Mouse (Mus musculus) hindbrain, embryonic 12.5 days (tissue): Measurements from ENCODE around the gene Spata25. TPM values are rescaled to one million over a fixed set of nuclear protein-coding genes. Genes with fewer than 3 reads are reported as not detected.
"Not testable (repeated sequence)": the region's sequence is repeated elsewhere in the genome, so short reads cannot be mapped to it uniquely, and the experiment has no call there.

ENCODE experiments used
- ATAC-seq: fragments of 200-750 bp; cut with Nextera tagmentation; 2 replicates; pipeline ENCODE4 v1.8.0; 2017; ENCODE audit warnings: moderate TSS enrichment; ENCODE audit not compliant: low FRiP score
- H3K27ac ChIP-seq: fragments of 300-500 bp; sonication (generic); 2 replicates; pipeline ENCODE4 v1.5.1; 2016; ENCODE audit warnings: mild to moderate bottlenecking
- H3K27me3 ChIP-seq: fragments of 300-500 bp; sonication (generic); 2 replicates; pipeline ENCODE4 v1.6.1; 2016; ENCODE audit warnings: mild to moderate bottlenecking
- H3K36me3 ChIP-seq: fragments of 300-500 bp; sonication (generic); 2 replicates; pipeline ENCODE4 v1.6.1; 2016; ENCODE audit warnings: mild to moderate bottlenecking
- H3K4me1 ChIP-seq: fragments of 300-500 bp; sonication (generic); 2 replicates; pipeline ENCODE4 v1.6.1; 2016
- H3K4me2 ChIP-seq: fragments of 300-500 bp; sonication (generic); replicated peaks from 2 replicates; pipeline ENCODE4 v1.6.1; 2016; ENCODE audit warnings: mild to moderate bottlenecking
- H3K4me3 ChIP-seq: fragments of 300-500 bp; sonication (generic); 2 replicates; pipeline ENCODE4 v1.5.1; 2016; ENCODE audit warnings: mild to moderate bottlenecking
- H3K9ac ChIP-seq: fragments of 300-500 bp; sonication (generic); 2 replicates; pipeline ENCODE4 v1.6.1; 2016; ENCODE audit warnings: mild to moderate bottlenecking, moderate library complexity
- H3K9me3 ChIP-seq: fragments of 300-500 bp; sonication (generic); replicated peaks from 2 replicates; pipeline ENCODE4 v1.6.1; 2016; ENCODE audit warnings: mild to moderate bottlenecking
- WGBS: fragments of 180-500 bp; shearing (Covaris S2); methylation state at CpG from one replicate; pipeline ENCODE4 v1.1.7; 2016; 5-methylcytosine and 5-hydroxymethylcytosine counted together
- polyA plus RNA-seq: library from polyadenylated mRNA; unstranded; fragments of >200 nt; fragmentation: Nextera tagmentation; extraction: Ambion mirVana; gene quantifications from 2 replicates; pipeline ENCODE4 v1.2.1, GENCODE M21; 2016

Gene Spata25
- not detected in 2 replicates for polyA plus RNA-seq

GRCm38 (mm10) chr2:164828437-164828836, at the start of gene Spata25:
Spata25 (minus strand) TSS chr2:164828537.
- Histone ChIP-seq H3K27ac (no peak within 1 kb of the TSS), H3K4me2 (no peak within 1 kb of the TSS), H3K9ac (no peak within 1 kb of the TSS), H3K9me3 (no peaks in the 10 kb centered on the region), H3K27me3 (no peaks in the 10 kb centered on the region), H3K4me3 (no peak within 1 kb of the TSS), H3K36me3 (peaks cover 44% of the 10 kb centered on the region), H3K4me1 (peaks cover 14% of the 10 kb centered on the region)
- 85% methylated on average over 6 of the region's 6 CpGs for WGBS
- no peak for ATAC-seq

- Histone ChIP-seq H3K4me3 (peak overlapping the region; percentile 92), H3K27ac (peak overlapping the region; percentile 35; the same call in 1 of the 2 replicates), H3K4me2 (peak overlapping the region; percentile 88), H3K4me1 (peaks cover 29% of the 10 kb centered on the region)
- not testable (repeated sequence) for H3K9ac ChIP-seq, H3K36me3 ChIP-seq, H3K27me3 ChIP-seq, ATAC-seq, H3K9me3 ChIP-seq
- WGBS, result 72% methylated on average over 11 of the region's 11 CpGs
Measured at GRCm38 (mm10) chr2:164877376-164878215, 49.3 kb upstream of the Spata25 start.

GRCm38 (mm10) chr2:164875648-164876047, 47.3 kb upstream of the Spata25 start:
- peaks cover 24% of the 10 kb centered on the region for H3K4me1 ChIP-seq
- not testable (repeated sequence) for H3K4me2 ChIP-seq, H3K9me3 ChIP-seq, H3K27me3 ChIP-seq, ATAC-seq, H3K27ac ChIP-seq, H3K9ac ChIP-seq, H3K36me3 ChIP-seq, H3K4me3 ChIP-seq
- 61% methylated on average over 2 of the region's 2 CpGs for WGBS

- Histone ChIP-seq H3K9me3 (no peaks in the 10 kb centered on the region), H3K27me3 (no peaks in the 10 kb centered on the region), H3K9ac (peak overlapping the region; percentile 23; the same call in 1 of the 2 replicates), H3K4me2 (no peak overlapping the region), H3K4me1 (peaks cover 19% of the 10 kb centered on the region), H3K36me3 (peaks cover 7% of the 10 kb centered on the region; the same call in 1 of the 2 replicates), H3K27ac (peak overlapping the region; percentile 55; the same call in 1 of the 2 replicates), H3K4me3 (no peak overlapping the region)
- no peak for ATAC-seq
- 36% methylated on average over 1 of the region's 1 CpGs for WGBS
Measured at GRCm38 (mm10) chr2:164874239-164874769, 46.0 kb upstream of the Spata25 start.

- H3K4me1 ChIP-seq, result peaks cover 18% of the 10 kb centered on the region
- 66% methylated on average over 3 of the region's 3 CpGs for WGBS
- no peak for ATAC-seq
- H3K4me3 ChIP-seq, result no peak overlapping the region
- peaks cover 7% of the 10 kb centered on the region; the same call in 1 of the 2 replicates for H3K36me3 ChIP-seq
- no peak overlapping the region for H3K9ac ChIP-seq
- H3K4me2 ChIP-seq, result no peak overlapping the region
- no peak overlapping the region for H3K27ac ChIP-seq
- H3K9me3 ChIP-seq, result no peaks in the 10 kb centered on the region
- no peaks in the 10 kb centered on the region for H3K27me3 ChIP-seq
Measured at GRCm38 (mm10) chr2:164873621-164874020, 45.3 kb upstream of the Spata25 start.

- Histone ChIP-seq H3K27me3 (no peaks in the 10 kb centered on the region), H3K4me3 (no peak overlapping the region), H3K27ac (no peak overlapping the region), H3K36me3 (no peaks in the 10 kb centered on the region), H3K4me1 (0 out of 2 replicates have a peak, but pooled peaks cover 5% of the 10 kb centered on the region), H3K9me3 (no peaks in the 10 kb centered on the region), H3K4me2 (no peak overlapping the region), H3K9ac (no peak overlapping the region)
- no peak for ATAC-seq
- 57% methylated on average over 6 of the region's 6 CpGs for WGBS
Measured at GRCm38 (mm10) chr2:164871602-164872303, 43.4 kb upstream of the Spata25 start.

- H3K4me3 ChIP-seq, result no peak overlapping the region
- no peak for ATAC-seq
- H3K27ac ChIP-seq, result no peak overlapping the region
- no peaks in the 10 kb centered on the region for H3K9me3 ChIP-seq
- no peaks in the 10 kb centered on the region for H3K4me1 ChIP-seq
- no peaks in the 10 kb centered on the region for H3K36me3 ChIP-seq
- no peak overlapping the region for H3K9ac ChIP-seq
- no peaks in the 10 kb centered on the region for H3K27me3 ChIP-seq
- H3K4me2 ChIP-seq, result no peak overlapping the region
- WGBS, result 82% methylated on average over 7 of the region's 7 CpGs
Measured at GRCm38 (mm10) chr2:164868491-164868890, 40.2 kb upstream of the Spata25 start.

GRCm38 (mm10) chr2:164867566-164867965, 39.2 kb upstream of the Spata25 start:
- no peak for ATAC-seq
- Histone ChIP-seq H3K36me3 (no peaks in the 10 kb centered on the region), H3K9ac (no peak overlapping the region), H3K4me1 (no peaks in the 10 kb centered on the region), H3K27me3 (no peaks in the 10 kb centered on the region), H3K27ac (no peak overlapping the region), H3K4me2 (no peak overlapping the region), H3K9me3 (no peaks in the 10 kb centered on the region), H3K4me3 (no peak overlapping the region)
- WGBS, result 91% methylated on average over 7 of the region's 7 CpGs

- H3K27ac ChIP-seq, result no peak overlapping the region
- H3K9me3 ChIP-seq, result no peaks in the 10 kb centered on the region
- ATAC-seq, result no peak
- peaks cover 6% of the 10 kb centered on the region; the same call in 1 of the 2 replicates for H3K4me1 ChIP-seq
- H3K36me3 ChIP-seq, result no peaks in the 10 kb centered on the region
- H3K9ac ChIP-seq, result peak overlapping the region; percentile 18; the same call in 1 of the 2 replicates
- no peak overlapping the region for H3K4me3 ChIP-seq
- WGBS, result 65% methylated on average over 16 of the region's 16 CpGs
- no peak overlapping the region for H3K4me2 ChIP-seq
- H3K27me3 ChIP-seq, result no peaks in the 10 kb centered on the region
Measured at GRCm38 (mm10) chr2:164866741-164867551, 38.6 kb upstream of the Spata25 start.

GRCm38 (mm10) chr2:164864593-164864992, 36.3 kb upstream of the Spata25 start:
- no peak overlapping the region for H3K27ac ChIP-seq
- H3K27me3 ChIP-seq, result peaks cover 2% of the 10 kb centered on the region; the same call in 1 of the 2 replicates
- H3K9me3 ChIP-seq, result no peaks in the 10 kb centered on the region
- H3K4me1 ChIP-seq, result peaks cover 8% of the 10 kb centered on the region; the same call in 1 of the 2 replicates
- no peak overlapping the region for H3K4me3 ChIP-seq
- WGBS, result 85% methylated on average over 4 of the region's 4 CpGs
- ATAC-seq, result no peak
- H3K9ac ChIP-seq, result no peak overlapping the region
- no peaks in the 10 kb centered on the region for H3K36me3 ChIP-seq
- no peak overlapping the region for H3K4me2 ChIP-seq

GRCm38 (mm10) chr2:164863411-164863810, 35.1 kb upstream of the Spata25 start:
- not testable (repeated sequence) for H3K27me3 ChIP-seq, H3K4me2 ChIP-seq, ATAC-seq, H3K9ac ChIP-seq, H3K4me1 ChIP-seq, H3K36me3 ChIP-seq, H3K4me3 ChIP-seq, H3K9me3 ChIP-seq, H3K27ac ChIP-seq
- WGBS, result 88% methylated on average over 9 of the region's 9 CpGs
